Mouse (Mus musculus): Measurements from ENCODE around the gene Rspo3.

Gene Rspo3

DNA sequence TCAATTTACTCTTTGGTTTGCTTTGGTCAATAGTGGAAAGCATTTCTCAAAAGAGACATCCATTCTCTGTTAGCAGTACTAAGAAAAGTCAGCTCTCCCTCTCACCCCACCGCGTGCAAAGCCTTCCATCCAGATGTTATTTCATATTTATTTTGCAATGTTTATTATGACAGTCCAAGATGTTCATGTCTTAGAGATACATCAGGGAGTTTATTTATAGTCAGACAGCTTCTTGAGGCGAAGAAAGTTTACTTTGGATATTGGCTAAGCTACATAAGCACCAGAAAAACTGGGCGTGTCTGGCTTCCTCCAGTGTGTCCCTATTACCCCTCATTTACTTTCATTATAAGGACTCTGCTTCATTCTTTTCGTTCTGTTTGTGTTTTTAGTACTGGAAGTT is 94.4 kb downstream of the Rspo3 start:
- DNase-seq (ENCODE audit: low read depth, low spot score) = no peak

DNA sequence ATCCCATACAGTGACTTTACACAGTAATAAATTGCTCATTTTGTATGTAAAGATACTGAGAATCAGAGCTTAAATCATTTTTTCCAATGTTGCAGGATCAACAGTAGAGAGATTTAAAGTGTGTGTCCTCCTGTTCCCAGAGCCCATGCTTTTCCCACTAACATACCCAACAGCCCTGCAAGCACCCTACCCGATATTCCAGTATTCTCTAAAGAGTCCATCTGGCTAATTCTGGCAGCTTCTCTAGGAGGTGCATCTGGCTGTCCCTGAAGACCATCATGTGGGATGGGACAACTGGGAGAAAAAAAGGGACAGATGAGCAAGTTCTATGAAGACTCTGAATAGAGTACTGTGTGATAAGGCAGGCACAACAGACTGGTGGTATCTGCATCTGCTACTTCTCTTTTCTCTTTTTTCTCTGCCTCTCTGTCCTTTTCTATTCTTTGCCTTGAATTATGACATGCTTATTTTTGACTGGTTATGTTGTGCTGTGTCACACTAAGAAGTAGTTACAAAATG is 102.7 kb downstream of the Rspo3 start:
- DNase-seq (ENCODE audit: low read depth, low spot score) = no peak

DNA sequence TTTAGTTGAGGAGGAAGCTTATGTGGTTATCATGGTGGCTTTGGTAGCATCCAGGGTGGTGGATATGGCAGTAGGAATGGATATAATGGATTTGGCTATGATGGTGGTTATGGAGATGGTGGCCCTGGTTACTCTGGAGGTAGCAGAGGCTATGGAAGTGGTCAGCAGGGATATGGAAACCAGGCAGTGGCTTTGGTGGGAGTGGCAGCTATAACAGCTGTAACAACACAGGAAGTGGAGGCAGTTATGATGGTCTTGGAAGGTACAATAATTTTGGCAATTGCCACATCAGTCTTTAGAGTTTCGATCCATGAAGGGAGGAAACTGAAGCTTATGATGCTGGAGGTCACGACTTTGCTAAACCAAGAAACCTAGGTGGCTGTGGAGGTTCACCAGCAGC is 109.0 kb downstream of the Rspo3 start:
- no peak for DNase-seq (ENCODE audit: low read depth, low spot score)

DNA sequence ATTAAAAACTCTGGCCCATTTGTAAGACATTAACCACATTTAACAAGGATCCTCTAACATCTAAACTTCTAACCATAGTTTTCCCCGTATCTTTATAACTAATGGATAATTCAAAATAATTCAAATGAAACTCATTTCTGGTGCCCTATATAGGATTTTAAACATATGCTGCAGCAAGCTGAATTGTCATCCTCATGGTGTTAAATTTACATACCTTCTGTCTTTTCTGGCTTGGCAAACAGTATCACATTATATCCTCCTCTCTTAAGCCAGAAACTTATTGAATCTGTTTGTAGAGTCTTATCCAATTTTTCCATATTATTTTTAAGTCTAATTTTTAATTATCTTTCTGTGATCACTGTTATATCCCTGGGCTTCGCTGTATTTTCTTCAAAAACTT is 111.1 kb downstream of the Rspo3 start:
- DNase-seq (ENCODE audit: low read depth, low spot score) = no peak

DNA sequence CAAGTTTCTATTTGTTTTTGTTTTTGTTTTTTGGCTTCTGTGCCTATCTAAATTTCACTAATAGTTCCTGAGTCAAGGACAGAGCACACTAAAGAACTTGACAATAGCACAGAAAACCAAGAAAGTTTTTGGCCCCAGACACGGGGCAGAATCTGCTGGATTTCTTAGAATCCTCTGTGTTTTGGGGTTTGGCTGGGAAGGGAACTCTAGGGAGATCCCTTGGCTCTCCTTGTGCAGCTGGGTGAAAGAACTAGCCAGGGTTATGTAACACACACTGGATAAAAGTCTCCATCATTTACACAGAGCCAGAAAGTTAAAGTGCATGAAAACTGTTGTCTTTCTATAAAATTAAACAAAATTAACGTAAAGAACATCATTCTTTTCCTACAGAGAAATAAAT is 121.3 kb downstream of the Rspo3 start:
- no peak for DNase-seq (ENCODE audit: low read depth, low spot score)

DNA sequence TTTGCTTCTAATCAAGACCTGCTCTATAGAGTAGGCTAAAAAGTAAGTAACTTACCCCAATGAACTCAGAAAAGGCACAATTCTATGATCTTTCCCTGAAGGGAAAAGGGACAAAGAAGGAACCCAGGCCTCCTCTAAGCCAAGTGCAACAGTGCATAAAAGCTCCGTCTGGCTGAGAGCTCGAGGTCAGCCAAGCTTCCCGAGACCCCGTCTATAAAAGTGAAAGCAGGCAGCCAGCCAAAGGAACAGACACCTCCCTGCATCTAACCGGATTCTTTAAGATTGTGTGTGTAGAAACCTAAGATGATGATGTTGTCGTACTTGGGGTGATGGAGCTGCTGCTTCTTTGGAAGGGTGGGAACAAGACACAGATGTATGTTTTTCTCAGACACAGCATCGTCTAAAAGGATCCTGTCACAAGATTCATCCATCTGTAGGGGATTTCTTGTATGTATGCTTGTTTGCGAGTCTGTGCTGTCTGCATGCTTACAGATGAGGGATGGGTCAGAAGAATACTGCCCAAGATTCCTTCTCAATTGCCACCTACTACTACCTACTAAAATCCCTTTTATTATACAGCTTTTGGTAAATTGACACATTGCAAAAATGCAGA is 132.9 kb downstream of the Rspo3 start:
- no peak for DNase-seq (ENCODE audit: low read depth, low spot score)

All from forelimb bud, embryonic 11.5 days (tissue).